Mouse (Mus musculus): ENCODE measurements around the gene AC129217.1. TPM values are rescaled to one million over a fixed set of nuclear protein-coding genes. Genes with fewer than 3 reads are reported as not detected.
"Not testable (repeated sequence)": the region's sequence is repeated elsewhere in the genome, so short reads cannot be mapped to it uniquely, and the experiment has no call there.

AC129217.1 gene
- total and polyA plus RNA-seq, 2 experiments from 2014 or later: not detected

DNA sequence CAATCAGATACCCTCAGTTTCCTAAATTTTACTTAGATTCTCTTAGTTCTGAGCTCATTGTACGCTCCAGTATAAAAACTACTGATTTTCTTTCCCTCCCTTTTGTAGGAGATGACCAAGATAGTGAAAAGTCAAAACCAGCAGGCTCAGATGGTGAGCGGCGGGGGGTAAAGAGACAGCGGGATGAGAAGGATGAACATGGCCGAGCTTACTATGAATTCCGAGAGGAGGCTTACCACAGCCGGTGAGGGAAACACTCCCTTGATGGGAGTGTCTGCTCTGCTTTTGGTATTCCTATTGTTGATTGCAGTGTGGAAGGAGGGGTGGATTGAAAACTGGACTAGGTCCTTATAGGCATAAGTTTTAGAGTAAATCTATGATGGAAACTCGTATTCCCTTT lies 6.9 kb upstream of the AC129217.1 start:
- Histone ChIP-seq H3K9ac (peak overlapping the region; percentile 28), H3K4me3 (ENCODE audit: low read depth, low read length) (peak overlapping the region; percentile 97), H3K27ac (ENCODE audit: low read depth, low read length) (no peak overlapping the region), H3K4me1 (ENCODE audit: insufficient read depth) (peaks cover 20% of the 10 kb centered on the region), H3K4me2 (ENCODE audit: low read depth) (peak overlapping the region; percentile 88), H3K27me3 (ENCODE audit: insufficient read depth, low read length) (no peaks in the 10 kb centered on the region), H3K9me3 (ENCODE audit: low read length) (no peaks in the 10 kb centered on the region), H3K36me3 (ENCODE audit: insufficient read depth) (peaks cover 40% of the 10 kb centered on the region)
- 71% methylated on average over 8 of the region's 8 CpGs for WGBS
- DNase-seq (no peak), ATAC-seq (no peak)
- TF ChIP-seq CTCF (IDR thresholded peaks at IDR 0.05; ENCODE audit: low read depth): no peak

DNA sequence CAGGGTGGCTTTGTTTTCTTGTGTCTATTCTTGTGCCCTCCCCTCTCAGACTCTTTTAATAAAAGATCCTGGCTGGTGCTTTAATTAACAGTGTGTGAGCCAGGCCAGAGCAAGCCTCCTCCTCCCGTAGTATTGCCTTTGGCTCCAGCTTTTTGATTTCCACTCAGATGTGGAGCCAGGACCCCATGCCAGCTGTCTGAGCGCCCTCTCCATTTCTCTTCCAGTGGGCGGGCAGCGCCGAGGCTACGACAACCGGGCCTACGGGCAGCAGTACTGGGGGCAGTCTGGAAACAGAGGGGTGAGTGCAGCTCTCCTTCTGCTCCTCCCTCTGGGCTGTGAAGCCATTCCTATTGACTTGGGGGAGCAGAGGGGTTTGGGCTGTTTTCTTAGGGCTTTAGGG lies 1.1 kb downstream of the AC129217.1 start:
- 69% methylated on average over 8 of the region's 8 CpGs for WGBS
- ATAC-seq: peak; percentile 39; the same call in 1 of the 2 replicates
- H3K27me3 ChIP-seq (ENCODE audit: insufficient read depth, low read length): no peaks in the 10 kb centered on the region
- TF ChIP-seq CTCF (IDR thresholded peaks at IDR 0.05; ENCODE audit: low read depth): no peak
- no peaks in the 10 kb centered on the region for H3K9me3 ChIP-seq (ENCODE audit: low read length)
- no peak for DNase-seq
- H3K4me1 ChIP-seq (ENCODE audit: insufficient read depth): no peaks in the 10 kb centered on the region
- no peak overlapping the region for H3K4me2 ChIP-seq (ENCODE audit: low read depth)
- H3K4me3 ChIP-seq (ENCODE audit: low read depth, low read length): no peak overlapping the region
- no peak overlapping the region for H3K9ac ChIP-seq
- peaks cover 81% of the 10 kb centered on the region for H3K36me3 ChIP-seq (ENCODE audit: insufficient read depth)
- H3K27ac ChIP-seq (ENCODE audit: low read depth, low read length): no peak overlapping the region

DNA sequence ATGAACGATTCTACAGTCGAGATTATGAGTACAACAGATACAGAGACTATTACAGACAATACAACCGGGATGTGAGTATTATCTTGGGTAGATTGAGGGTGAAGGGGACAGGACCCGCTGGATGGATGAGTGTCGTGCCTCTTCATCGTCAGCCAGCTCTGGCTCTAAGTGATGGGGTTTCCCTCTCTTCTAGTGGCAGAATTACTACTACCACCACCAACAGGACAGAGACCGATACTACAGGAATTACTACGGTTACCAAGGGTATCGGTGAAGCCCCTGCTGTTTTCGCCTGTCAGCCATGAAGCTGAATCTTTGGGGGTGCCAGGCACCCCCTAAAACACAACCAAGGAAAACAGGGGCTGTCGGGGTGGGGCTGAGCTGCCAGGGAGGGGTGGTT lies 1.7 kb downstream of the AC129217.1 start:
- Histone ChIP-seq H3K9ac (no peak overlapping the region), H3K4me3 (ENCODE audit: low read depth, low read length) (no peak overlapping the region), H3K27me3 (ENCODE audit: insufficient read depth, low read length) (no peaks in the 10 kb centered on the region), H3K4me2 (ENCODE audit: low read depth) (no peak overlapping the region), H3K36me3 (ENCODE audit: insufficient read depth) (peaks cover 77% of the 10 kb centered on the region), H3K27ac (ENCODE audit: low read depth, low read length) (no peak overlapping the region), H3K4me1 (ENCODE audit: insufficient read depth) (no peaks in the 10 kb centered on the region), H3K9me3 (ENCODE audit: low read length) (no peaks in the 10 kb centered on the region)
- TF ChIP-seq CTCF (IDR thresholded peaks at IDR 0.05; ENCODE audit: low read depth): peak; percentile 41
- WGBS: 73% methylated on average over 11 of the region's 11 CpGs
- no peak for DNase-seq
- peak; percentile 66; the same call in 1 of the 2 replicates for ATAC-seq

DNA sequence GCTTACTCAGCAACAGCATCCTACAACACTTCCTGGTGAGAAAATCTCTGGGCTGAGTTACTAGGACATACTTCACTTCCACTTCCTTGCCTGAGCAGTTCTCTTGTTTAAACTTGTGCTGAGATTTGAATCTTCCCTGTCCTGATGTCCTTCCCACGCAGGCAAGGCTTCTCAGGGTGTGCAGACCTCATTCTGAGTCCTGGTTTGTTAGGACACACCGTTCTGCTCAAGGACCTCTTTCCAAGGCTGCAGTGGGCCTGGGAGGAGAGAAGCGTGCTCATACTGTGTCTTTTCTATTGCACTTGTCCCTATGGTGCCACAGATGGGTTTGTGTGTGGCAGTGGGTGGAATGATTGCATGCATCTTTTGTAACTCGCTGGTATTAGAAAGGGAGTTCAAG lies 3.4 kb downstream of the AC129217.1 start:
- no peak overlapping the region for H3K4me2 ChIP-seq (ENCODE audit: low read depth)
- peaks cover 61% of the 10 kb centered on the region for H3K36me3 ChIP-seq (ENCODE audit: insufficient read depth)
- H3K4me1 ChIP-seq (ENCODE audit: insufficient read depth): no peaks in the 10 kb centered on the region
- DNase-seq (no peak), ATAC-seq (no peak)
- no peak overlapping the region for H3K9ac ChIP-seq
- no peaks in the 10 kb centered on the region for H3K27me3 ChIP-seq (ENCODE audit: insufficient read depth, low read length)
- H3K27ac ChIP-seq (ENCODE audit: low read depth, low read length): no peak overlapping the region
- H3K4me3 ChIP-seq (ENCODE audit: low read depth, low read length): no peak overlapping the region
- WGBS: 91% methylated on average over 4 of the region's 4 CpGs
- no peaks in the 10 kb centered on the region for H3K9me3 ChIP-seq (ENCODE audit: low read length)
- no peak for TF ChIP-seq CTCF (IDR thresholded peaks at IDR 0.05; ENCODE audit: low read depth)

DNA sequence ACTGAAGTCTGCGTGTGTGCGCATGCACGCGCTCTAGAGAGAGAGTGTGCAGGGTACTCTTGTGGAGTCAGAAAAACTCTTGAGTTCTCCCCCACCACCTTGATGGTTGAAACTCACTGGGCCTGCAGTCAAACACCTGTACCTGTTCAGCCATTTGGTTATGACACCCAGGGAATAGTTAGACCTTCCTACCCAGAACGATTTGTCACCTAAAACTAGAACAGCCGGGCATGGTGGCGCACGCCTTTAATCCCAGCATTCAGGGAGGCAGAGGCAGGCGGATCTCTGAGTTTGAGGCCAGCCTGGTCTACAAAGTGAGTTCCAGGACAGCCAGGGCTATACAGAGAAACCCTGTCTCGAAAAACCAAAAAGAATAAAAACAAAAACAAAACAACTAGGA lies 6.8 kb downstream of the AC129217.1 start:
- not testable (repeated sequence) for H3K9me3 ChIP-seq (ENCODE audit: low read length); ATAC-seq; DNase-seq; H3K4me1 ChIP-seq (ENCODE audit: insufficient read depth); H3K27me3 ChIP-seq (ENCODE audit: insufficient read depth, low read length); H3K4me3 ChIP-seq (ENCODE audit: low read depth, low read length); H3K9ac ChIP-seq
- H3K36me3 ChIP-seq (ENCODE audit: insufficient read depth): peaks cover 30% of the 10 kb centered on the region
- 93% methylated on average over 10 of the region's 10 CpGs for WGBS
- H3K27ac ChIP-seq (ENCODE audit: low read depth, low read length): peak overlapping the region; percentile 98; the same call in 1 of the 2 replicates
- H3K4me2 ChIP-seq (ENCODE audit: low read depth): 0 out of 2 replicates have a peak overlapping the region, but pooled peaks have one; percentile 84

DNA sequence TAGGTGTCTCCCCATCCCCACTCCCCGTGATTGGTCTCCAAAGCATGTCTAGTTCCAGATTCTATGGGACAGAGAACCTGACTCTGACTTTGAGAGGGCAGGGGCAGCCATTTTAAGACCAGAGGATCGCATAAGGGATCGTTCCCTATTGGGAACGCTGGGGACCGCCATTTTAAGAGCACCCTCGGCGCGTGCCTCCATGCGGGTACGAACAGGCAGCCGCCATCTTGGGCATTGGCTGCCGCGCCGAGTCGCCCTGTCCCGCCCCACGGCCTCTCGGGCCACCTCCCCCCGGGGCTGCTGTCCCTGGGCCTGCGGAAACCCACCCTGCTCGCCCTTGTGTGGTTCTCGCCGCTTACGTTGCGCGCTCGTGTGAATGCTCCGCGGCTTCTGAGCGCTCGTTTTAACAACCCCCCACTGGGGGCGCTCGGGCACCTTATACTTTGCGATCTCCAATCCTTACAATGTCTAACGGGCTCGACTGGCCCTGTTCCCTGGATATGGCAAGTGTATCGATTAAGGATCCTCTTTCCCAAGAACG lies 7.7 kb downstream of the AC129217.1 start, which contains the start of gene Bscl2:
Bscl2 (plus strand) TSS at position 217 of the 541 bp plus-strand sequence.
- Histone ChIP-seq H3K27ac (ENCODE audit: low read depth, low read length) (peak within 1 kb of the TSS; percentile 98), H3K9ac (peak within 1 kb of the TSS; percentile 97), H3K9me3 (ENCODE audit: low read length) (no peaks in the 10 kb centered on the region), H3K4me3 (ENCODE audit: low read depth, low read length) (peak within 1 kb of the TSS; percentile 72), H3K4me1 (ENCODE audit: insufficient read depth) (peaks cover 5% of the 10 kb centered on the region), H3K36me3 (ENCODE audit: insufficient read depth) (peaks cover 27% of the 10 kb centered on the region), H3K27me3 (ENCODE audit: insufficient read depth, low read length) (no peaks in the 10 kb centered on the region), H3K4me2 (ENCODE audit: low read depth) (peak within 1 kb of the TSS; percentile 84)
- DNase-seq: peak; percentile 95
- 1% methylated on average over 38 of the region's 38 CpGs for WGBS
- peak; percentile 72 for TF ChIP-seq CTCF (IDR thresholded peaks at IDR 0.05; ENCODE audit: low read depth)
- peak; percentile 79 for ATAC-seq

DNA sequence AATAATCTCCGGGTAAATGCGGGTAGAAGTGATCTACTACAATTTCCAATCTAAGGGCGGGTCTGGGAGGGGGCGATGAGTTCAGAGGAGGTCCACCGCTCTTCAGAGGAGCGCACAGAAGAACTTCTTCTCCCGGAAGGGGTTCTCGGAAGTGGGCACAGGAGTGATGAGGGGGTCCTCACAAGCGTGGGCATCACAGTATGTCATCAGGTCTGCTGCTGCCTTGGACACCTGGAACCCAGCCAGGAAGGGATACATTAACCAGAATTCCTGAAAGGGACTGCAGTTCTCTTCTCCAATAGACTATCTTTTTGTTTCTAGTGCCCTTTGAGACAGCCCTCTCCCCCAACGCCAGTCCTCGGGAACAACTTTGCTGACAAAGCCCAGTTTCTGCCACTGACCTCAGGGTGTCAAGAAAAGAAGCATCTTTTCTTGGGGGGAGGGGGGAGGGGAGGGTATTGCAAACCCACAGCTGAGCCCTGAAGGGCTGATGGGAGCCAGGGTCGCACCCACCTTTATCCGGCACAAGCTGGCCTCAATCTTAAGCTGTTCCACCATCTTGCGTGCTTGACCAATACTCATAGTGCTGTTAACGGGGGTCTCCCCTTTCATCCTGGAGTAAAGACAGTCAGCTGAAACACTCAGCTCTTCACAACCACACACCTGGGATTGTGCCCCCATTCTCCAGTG lies 8.6 kb downstream of the AC129217.1 start:
- WGBS: 8% methylated on average over 15 of the region's 15 CpGs

More for the DNA sequence above, 8.6 kb downstream of the AC129217.1 start:
- Histone ChIP-seq H3K9me3 (ENCODE audit: low read length) (no peaks in the 10 kb centered on the region), H3K4me2 (ENCODE audit: low read depth) (peak overlapping the region; percentile 84), H3K4me3 (ENCODE audit: low read depth, low read length) (peak overlapping the region; percentile 72), H3K4me1 (ENCODE audit: insufficient read depth) (peaks cover 5% of the 10 kb centered on the region), H3K27me3 (ENCODE audit: insufficient read depth, low read length) (no peaks in the 10 kb centered on the region), H3K27ac (ENCODE audit: low read depth, low read length) (peak overlapping the region; percentile 98), H3K36me3 (ENCODE audit: insufficient read depth) (peaks cover 26% of the 10 kb centered on the region), H3K9ac (peak overlapping the region; percentile 97)
- DNase-seq (peak; percentile 67), ATAC-seq (peak; percentile 7)
- TF ChIP-seq CTCF (IDR thresholded peaks at IDR 0.05; ENCODE audit: low read depth): no peak

All from forebrain, postnatal 0 days (tissue).